ENCODE assay signal across 22 mouse cellular contexts in the genomic region with DNA sequence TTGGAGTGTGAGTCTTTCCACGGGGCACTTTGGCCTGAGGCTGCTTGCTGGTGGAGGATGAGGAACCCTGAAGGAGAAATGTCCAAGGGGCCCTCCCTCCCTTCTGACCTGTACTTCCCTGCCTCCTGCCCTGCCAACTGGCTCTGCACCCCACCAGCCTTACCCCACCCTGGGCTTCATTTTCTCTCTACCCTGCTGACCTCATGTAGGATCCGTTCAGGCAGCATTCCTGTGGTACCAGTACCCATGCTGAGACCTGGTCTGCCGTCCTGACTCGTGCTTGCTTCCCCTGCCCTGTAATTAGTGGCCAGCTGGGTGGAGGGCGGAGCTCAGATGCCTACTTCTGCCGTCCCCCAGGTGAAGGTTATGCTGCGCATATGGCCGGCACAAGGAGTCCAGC. TPM values are rescaled to one million over a fixed set of nuclear protein-coding genes. Genes with fewer than 3 reads are reported as not detected.
DNase-seq lines count a peak whose midpoint lies in the region; ATAC-seq and TF ChIP-seq lines count a peak whose summit lies in the region.
"Had no signal": no experiment of that assay in that cellular context is flagged by ENCODE, and none has a peak within 500 bp of the region (broad histone marks: within the 10 kb centered on the region; RNA-seq: fewer than 3 reads in every experiment).

No protein-coding gene starts in this region.

- ATAC-seq in intestine, embryonic 16.5 days = 0 out of 2 replicates have a peak, but pooled peaks have one; percentile 1
- no peak for ATAC-seq in intestine, embryonic 15.5 days
- peak; percentile 83 for ATAC-seq in Patski
- peak; percentile 16; the same call in 1 of the 2 replicates for ATAC-seq in embryonic facial prominence, embryonic 14.5 days (ENCODE audit: low read depth)
- no peak for ATAC-seq in midbrain, embryonic 13.5 days

- no peaks in the 10 kb centered on the region for H3K9me3 ChIP-seq in intestine, embryonic 16.5 days (ENCODE audit: control insufficient read depth, low read length)
- no peaks in the 10 kb centered on the region for H3K9me3 ChIP-seq in intestine, embryonic 15.5 days
- no peaks in the 10 kb centered on the region for H3K9me3 ChIP-seq in embryonic facial prominence, embryonic 14.5 days (ENCODE audit: control insufficient read depth, low read length)
- no peaks in the 10 kb centered on the region for H3K9me3 ChIP-seq in midbrain, embryonic 13.5 days
- H3K9me3 ChIP-seq: liver, embryonic 15.5 days; lung, embryonic 15.5 days had no signal

- H3K27ac ChIP-seq in intestine, embryonic 16.5 days (ENCODE audit: low read length) = no peak overlapping the region
- H3K27ac ChIP-seq in intestine, embryonic 15.5 days = no peak overlapping the region
- H3K27ac ChIP-seq in embryonic facial prominence, embryonic 14.5 days (replicated peaks; ENCODE audit: low read depth, low read length) = no peak overlapping the region
- peak overlapping the region; percentile 74 for H3K27ac ChIP-seq in midbrain, embryonic 13.5 days
- no peak overlapping the region for H3K27ac ChIP-seq in heart, adult 2 months
- H3K27ac ChIP-seq: kidney, postnatal 0 days; left cerebral cortex, adult 2 months; liver, embryonic 15.5 days; lung, embryonic 15.5 days; macrophage; stomach, postnatal 0 days had no signal

- H3K27me3 ChIP-seq in intestine, embryonic 16.5 days (replicated peaks; ENCODE audit: control insufficient read depth, insufficient read depth, low read length) = no peaks in the 10 kb centered on the region
- no peaks in the 10 kb centered on the region for H3K27me3 ChIP-seq in intestine, embryonic 15.5 days (replicated peaks)
- H3K27me3 ChIP-seq in Patski = no peaks in the 10 kb centered on the region
- no peaks in the 10 kb centered on the region for H3K27me3 ChIP-seq in embryonic facial prominence, embryonic 14.5 days (replicated peaks; ENCODE audit: control insufficient read depth, insufficient read depth, low read length)
- H3K27me3 ChIP-seq in midbrain, embryonic 13.5 days = no peaks in the 10 kb centered on the region
- no peaks in the 10 kb centered on the region for H3K27me3 ChIP-seq in heart, adult 2 months (ENCODE audit: control insufficient read depth, insufficient read depth, low read length)
- H3K27me3 ChIP-seq: liver, embryonic 15.5 days; lung, embryonic 15.5 days had no signal

- TF ChIP-seq CTCF in Patski (IDR thresholded peaks at IDR 0.05) = no peak
- no peak for TF ChIP-seq CTCF in heart, adult 2 months (IDR thresholded peaks at IDR 0.05)

- no peak for TF ChIP-seq POLR2A in heart, adult 2 months (IDR thresholded peaks at IDR 0.05; ENCODE audit: insufficient read depth, low read depth, low read length)

- H3K4me2 ChIP-seq in intestine, embryonic 16.5 days (ENCODE audit: low read depth, low read length) = no peak overlapping the region
- no peak overlapping the region for H3K4me2 ChIP-seq in intestine, embryonic 15.5 days (replicated peaks)
- H3K4me2 ChIP-seq in embryonic facial prominence, embryonic 14.5 days (ENCODE audit: low read depth, low read length) = no peak overlapping the region
- H3K4me2 ChIP-seq in midbrain, embryonic 13.5 days (replicated peaks) = no peak overlapping the region
- H3K4me2 ChIP-seq: liver, embryonic 15.5 days; lung, embryonic 15.5 days had no signal

- POLR2A ChIA-PET in Patski (lab: Charles Lee) = interaction anchor here (0.9 kb wide), 1 partner anchor 24 kb away, joined by 3 read pairs; no protein-coding TSS in a partner anchor

- in situ Hi-C loops in Patski (cut with MboI; ENCODE audit: low pct_unique_long_range_greater_than_20kb) = no loop called here

- no peak overlapping the region for H3K4me3 ChIP-seq in intestine, embryonic 16.5 days (ENCODE audit: low read length)
- H3K4me3 ChIP-seq in intestine, embryonic 15.5 days (replicated peaks) = no peak overlapping the region
- no peak overlapping the region for H3K4me3 ChIP-seq in embryonic facial prominence, embryonic 14.5 days (ENCODE audit: low read depth, low read length)
- no peak overlapping the region for H3K4me3 ChIP-seq in midbrain, embryonic 13.5 days (replicated peaks)
- H3K4me3 ChIP-seq in heart, adult 2 months = no peak overlapping the region
- H3K4me3 ChIP-seq: left cerebral cortex, adult 2 months; liver, embryonic 15.5 days; lung, embryonic 15.5 days had no signal

- intact Hi-C loops in heart, adult 2 months (cut with DNase I) = no loop called here

- H3K4me1 ChIP-seq in intestine, embryonic 16.5 days (ENCODE audit: control insufficient read depth, insufficient read depth, low read length) = peaks cover 9% of the 10 kb centered on the region
- peaks cover 11% of the 10 kb centered on the region for H3K4me1 ChIP-seq in intestine, embryonic 15.5 days (replicated peaks)
- peaks cover 15% of the 10 kb centered on the region for H3K4me1 ChIP-seq in embryonic facial prominence, embryonic 14.5 days (ENCODE audit: control insufficient read depth, insufficient read depth, low read length)
- peaks cover 52% of the 10 kb centered on the region for H3K4me1 ChIP-seq in midbrain, embryonic 13.5 days (replicated peaks)
- H3K4me1 ChIP-seq in heart, adult 2 months (ENCODE audit: control insufficient read depth, insufficient read depth, low read length) = peaks cover 9% of the 10 kb centered on the region
- H3K4me1 ChIP-seq: liver, embryonic 15.5 days had no signal

- H3K79me2 ChIP-seq in heart, adult 2 months (replicated peaks; ENCODE audit: control insufficient read depth, insufficient read depth, low read length) = no peaks in the 10 kb centered on the region

- 64% methylated on average over 8 of the region's 8 CpGs for WGBS in intestine, embryonic 16.5 days
- 60% methylated on average over 8 of the region's 8 CpGs for WGBS in intestine, embryonic 15.5 days
- 56% methylated on average over 8 of the region's 8 CpGs for WGBS in embryonic facial prominence, embryonic 14.5 days
- 76% methylated on average over 8 of the region's 8 CpGs for WGBS in midbrain, embryonic 13.5 days
- WGBS in heart, adult 2 months = 77% methylated on average over 8 of the region's 8 CpGs

- CTCF ChIA-PET in Patski (lab: Charles Lee) = interaction anchor here (1.0 kb wide), 1 partner anchor 370 kb away, joined by 3 read pairs; no protein-coding TSS in a partner anchor

- TF ChIP-seq EP300 in heart, adult 2 months (IDR thresholded peaks at IDR 0.05; ENCODE audit: insufficient read depth, low read depth, low read length) = no peak

- H3K36me3 ChIP-seq in intestine, embryonic 16.5 days (ENCODE audit: control insufficient read depth, insufficient read depth, low read length) = no peaks in the 10 kb centered on the region
- H3K36me3 ChIP-seq in intestine, embryonic 15.5 days = no peaks in the 10 kb centered on the region
- peaks cover 49% of the 10 kb centered on the region for H3K36me3 ChIP-seq in embryonic facial prominence, embryonic 14.5 days (ENCODE audit: control insufficient read depth, insufficient read depth, low read length)
- H3K36me3 ChIP-seq in midbrain, embryonic 13.5 days = peaks cover 56% of the 10 kb centered on the region
- H3K36me3 ChIP-seq in heart, adult 2 months (ENCODE audit: control insufficient read depth, insufficient read depth, low read length) = no peaks in the 10 kb centered on the region
- H3K36me3 ChIP-seq: liver, embryonic 15.5 days; lung, embryonic 15.5 days had no signal

- peak; percentile 68 for DNase-seq in Patski (ENCODE audit: low read depth, low spot score)
- DNase-seq in embryonic facial prominence, embryonic 14.5 days (ENCODE audit: low spot score) = no peak
- no peak for DNase-seq in gastrocnemius, postnatal 10 days
- no peak for DNase-seq in heart, adult 2 months
- DNase-seq: adrenal gland, postnatal 14 days; cerebellum, adult 8-10 months; cerebellum, postnatal 36 days; gastrocnemius, postnatal 36 days; kidney, adult 2 months; liver; right cerebral cortex, postnatal 14 days; thymus, adult 2 months had no signal

- H3K9ac ChIP-seq in intestine, embryonic 16.5 days (ENCODE audit: low read depth, low read length) = no peak overlapping the region
- H3K9ac ChIP-seq in intestine, embryonic 15.5 days = no peak overlapping the region
- no peak overlapping the region for H3K9ac ChIP-seq in embryonic facial prominence, embryonic 14.5 days (ENCODE audit: low read depth, low read length)
- H3K9ac ChIP-seq in midbrain, embryonic 13.5 days (replicated peaks) = no peak overlapping the region; the same call in 1 of the 2 replicates
- no peak overlapping the region for H3K9ac ChIP-seq in heart, adult 2 months (ENCODE audit: low read depth, low read length)
- H3K9ac ChIP-seq: liver, embryonic 15.5 days; lung, embryonic 15.5 days had no signal

RNA-seq across cellular contexts. Expression of gene Kif26a, which starts 26.2 kb away (rescaled TPM):
- 1.9 and 2.4 TPM in 2 replicates for polyA plus RNA-seq in intestine, embryonic 16.5 days (2015; fragmentation: Nextera tagmentation; extraction: Ambion mirVana)
- polyA plus RNA-seq in intestine, embryonic 15.5 days (2015; fragmentation: Nextera tagmentation; extraction: Ambion mirVana) = 2.9 and 3.0 TPM in 2 replicates
- polyA plus RNA-seq in Patski (2021) = 13.5 TPM
- 4.0 TPM in 2 replicates for polyA plus RNA-seq in embryonic facial prominence, embryonic 14.5 days (2014; fragmentation: Nextera tagmentation; extraction: Ambion mirVana)
- 7.0 and 11.4 TPM in 2 replicates for polyA plus RNA-seq in midbrain, embryonic 13.5 days (2015; fragmentation: Nextera tagmentation; extraction: Ambion mirVana)
- total RNA-seq in gastrocnemius, postnatal 10 days (2021) = 10 to 100 TPM; 10.3 to 12.4 TPM
- 10 to 100 TPM; 10.7 to 12.0 TPM for total RNA-seq in heart, adult 2 months (2021)
- 7.3 and 8.2 TPM in 2 replicates for polyA plus RNA-seq in heart, adult 2 months (2012; rRNA removed)
- polyA plus RNA-seq: C2C12, macrophage had no signal

Comparison
In these comparisons a context has a peak if more than half of its experiments do, and no peak if none do; other contexts are left out.
1. ATAC-seq: peak in intestine, embryonic 16.5 days (single experiment), Patski (single experiment) and embryonic facial prominence, embryonic 14.5 days (single experiment); none in intestine, embryonic 15.5 days (single experiment) and midbrain, embryonic 13.5 days (single experiment).